Mouse (Mus musculus) Patski (cell line): ENCODE measurements around the gene Lin54. TPM values are rescaled to one million over a fixed set of nuclear protein-coding genes. Genes with fewer than 3 reads are reported as not detected.
"Not testable (repeated sequence)": the region's sequence is repeated elsewhere in the genome, so short reads cannot be mapped to it uniquely, and the experiment has no call there.

Experiments
- ATAC-seq: fragments of 100-300 bp; one replicate; pipeline ENCODE4 v1.8.0; 2021
- CTCF ChIA-PET: fragments of 350-600 bp; sonication (Branson Sonifier 250); formaldehyde crosslinking; loops from one replicate; lab custom pipeline; 2022; ENCODE audit warnings: inconsistent platforms; lab: Charles Lee
- POLR2A ChIA-PET: fragments of 350-600 bp; sonication (Branson Sonifier 250); formaldehyde crosslinking; loops from one replicate; lab custom pipeline; 2022; ENCODE audit warnings: antibody characterized with exemption, inconsistent platforms; lab: Charles Lee
- DNase-seq: peaks from one replicate; pipeline ENCODE4 v3.0.0-alpha.2; 2011; ENCODE audit warnings: low read depth, low spot score
- H3K27me3 ChIP-seq: fragments of 371-371 bp; one replicate; pipeline ENCODE4 v1.5.1; 2021
- CTCF ChIP-seq: fragments of 100-300 bp; IDR thresholded peaks from one replicate; pipeline ENCODE4 v1.5.1; 2021
- in situ Hi-C: fragments of 300-500 bp; cut with MboI; formaldehyde crosslinking; loops from 3 replicates; pipeline ENCODE4 v1.11.1; 2018; ENCODE audit warnings: low pct_unique_long_range_greater_than_20kb, mixed read lengths
- polyA plus RNA-seq: library from polyadenylated mRNA; unstranded; gene quantifications from one replicate; pipeline ENCODE4 v1.2.3, GENCODE M21; 2021

Gene Lin54
- polyA plus RNA-seq, 1 experiment from 2014 or later: 11.8 TPM

DNA sequence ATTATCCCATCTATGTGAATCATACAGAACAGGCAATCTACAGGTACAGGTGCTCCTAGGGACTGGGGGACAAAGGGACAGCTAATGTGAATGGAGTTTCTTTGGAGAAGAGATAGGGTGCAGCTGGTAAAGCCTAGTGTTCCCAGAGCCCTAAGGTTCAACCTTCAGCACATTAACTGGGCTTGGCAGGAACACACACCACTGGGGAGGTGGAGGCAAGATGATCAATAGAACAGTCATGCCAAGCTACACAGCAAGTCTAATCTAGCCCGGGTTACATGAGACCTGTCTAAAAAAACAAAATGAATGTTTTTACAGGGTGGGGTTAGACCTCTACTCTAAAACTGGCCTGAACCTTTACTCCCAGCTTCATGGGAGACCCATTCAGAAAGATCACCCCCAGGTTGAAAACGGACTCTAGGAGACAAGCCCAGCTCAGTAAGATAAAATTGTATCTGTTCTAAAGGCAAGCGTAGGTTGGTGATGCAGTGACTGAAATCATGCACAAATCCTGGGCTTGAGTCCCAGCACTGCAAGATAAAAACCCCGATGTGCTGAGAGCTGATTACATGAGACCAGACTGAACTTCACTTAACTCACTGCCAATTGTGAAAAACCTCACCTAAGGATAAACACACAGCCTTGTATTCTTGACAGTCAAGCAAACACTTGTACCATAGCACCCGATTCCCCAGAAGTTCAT is 72.3 kb downstream of the Lin54 start:
- no peak for ATAC-seq
- no peak for DNase-seq
- no peak for TF ChIP-seq CTCF
- no peaks in the 10 kb centered on the region for H3K27me3 ChIP-seq
- POLR2A ChIA-PET: interaction anchor here (1.6 to 4.0 kb wide), 3 partner anchors 10 to 15 kb away, joined by 5 to 34 read pairs (median 6); partner anchors contain the start of gene Sec31a
- in situ Hi-C loops: no loop called here
- CTCF ChIA-PET: interaction anchor here (0.8 to 1.3 kb wide), 4 partner anchors 10 to 14 kb away, joined by 3 read pairs; no protein-coding TSS in a partner anchor

DNA sequence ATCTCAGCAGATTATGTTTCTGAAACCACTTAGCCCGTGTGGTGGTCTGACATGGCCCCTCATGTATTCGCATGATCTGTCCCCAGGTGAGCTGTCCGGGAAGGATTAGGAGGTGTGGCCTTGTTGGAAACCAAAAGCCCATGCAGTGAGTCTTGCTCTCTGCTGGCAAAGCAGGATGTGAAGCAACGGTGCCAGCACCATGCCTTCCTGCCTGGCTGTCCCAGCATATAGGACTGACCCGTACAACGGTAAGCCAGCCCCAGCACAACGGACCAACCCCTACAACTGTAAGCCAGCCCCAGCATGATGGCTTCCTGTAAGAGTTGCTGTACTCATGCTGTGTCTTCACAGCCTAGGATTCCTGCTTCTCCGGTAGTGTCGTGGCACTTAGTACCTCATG is 73.2 kb downstream of the Lin54 start:
- no peaks in the 10 kb centered on the region for H3K27me3 ChIP-seq
- CTCF ChIA-PET: interaction anchor here (0.9 kb wide), 1 partner anchor 13 kb away, joined by 3 read pairs; no protein-coding TSS in a partner anchor
- in situ Hi-C loops: no loop called here
- no peak for TF ChIP-seq CTCF
- DNase-seq (no peak), ATAC-seq (no peak)
- POLR2A ChIA-PET: interaction anchor here (4.0 kb wide), 1 partner anchor 9 kb away, joined by 34 read pairs; the partner anchor contains the start of gene Sec31a

DNA sequence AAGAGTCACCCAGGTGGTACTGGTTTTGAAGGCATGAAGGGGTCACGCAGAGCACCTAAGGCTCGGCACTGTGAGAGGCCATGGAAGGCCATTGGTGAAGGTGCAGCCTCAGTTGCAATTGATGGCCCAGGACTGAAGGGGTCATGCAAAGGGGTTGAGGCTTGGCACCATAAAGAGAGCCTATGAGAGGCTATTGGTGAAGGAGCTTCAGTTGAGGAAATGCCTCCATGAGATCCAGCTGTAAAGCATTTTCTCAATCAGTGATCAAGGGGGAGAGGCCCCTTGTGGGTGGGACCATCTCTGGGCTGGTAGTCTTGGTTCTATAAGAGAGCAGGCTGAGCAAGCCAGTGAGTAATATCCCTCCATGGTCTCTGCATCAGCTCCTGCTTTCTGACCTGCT is 74.6 kb downstream of the Lin54 start:
- in situ Hi-C loops, CTCF ChIA-PET, DNase-seq, ATAC-seq, H3K27me3 ChIP-seq, POLR2A ChIA-PET: not testable (repeated sequence)

DNA sequence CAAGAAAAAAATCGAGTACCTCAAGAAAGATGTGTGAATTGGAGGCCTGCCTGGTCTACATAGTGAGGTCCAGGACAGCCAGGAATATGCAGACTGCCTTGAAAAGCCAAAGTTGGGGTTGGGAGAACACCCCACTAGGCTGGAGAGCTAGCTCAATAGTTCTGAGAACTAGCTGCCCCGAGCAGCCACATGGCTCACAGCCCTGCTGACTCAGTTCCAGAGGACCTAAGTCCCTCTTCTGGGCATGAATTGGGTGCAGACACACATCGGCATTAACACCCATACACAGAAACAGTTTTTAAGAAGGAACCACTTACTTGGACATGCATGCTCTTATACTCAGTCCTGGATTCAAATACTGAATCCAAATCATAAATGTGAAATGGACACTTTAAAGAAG is 76.2 kb downstream of the Lin54 start:
- in situ Hi-C loops: no loop called here
- no peak for TF ChIP-seq CTCF
- no peaks in the 10 kb centered on the region for H3K27me3 ChIP-seq
- ChIA-PET POLR2A (interaction anchor here (1.2 kb wide), 1 partner anchor 41 kb away, joined by 3 read pairs; no protein-coding TSS in a partner anchor), CTCF (interaction anchor here (2.2 kb wide), 1 partner anchor 112 kb away, joined by 6 read pairs; no protein-coding TSS in a partner anchor)
- DNase-seq (no peak), ATAC-seq (no peak)

DNA sequence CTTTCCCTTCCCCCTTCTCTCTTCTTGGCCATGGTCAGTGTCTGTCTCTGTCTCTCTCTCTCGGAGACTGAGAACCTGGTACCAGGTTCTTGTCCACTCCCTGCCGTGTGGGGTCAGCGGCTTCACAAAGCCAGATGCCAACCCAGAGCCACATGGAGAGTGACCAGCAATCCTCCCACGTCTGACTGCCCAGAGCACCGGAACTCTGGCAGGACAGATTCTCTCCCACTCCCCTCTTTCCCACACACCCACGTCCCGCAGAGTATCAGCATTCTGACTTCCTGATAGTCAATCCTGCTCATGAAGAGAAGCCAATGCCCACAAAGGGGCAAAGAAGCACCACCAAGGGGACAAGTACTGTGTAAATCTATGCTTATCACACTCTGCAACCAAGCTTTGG is 76.8 kb downstream of the Lin54 start:
- no peaks in the 10 kb centered on the region for H3K27me3 ChIP-seq
- ATAC-seq: no peak
- ChIA-PET POLR2A (interaction anchor here (1.2 kb wide), 1 partner anchor 40 kb away, joined by 3 read pairs; no protein-coding TSS in a partner anchor), CTCF (interaction anchor here (2.2 kb wide), 1 partner anchor 113 kb away, joined by 6 read pairs; no protein-coding TSS in a partner anchor)
- in situ Hi-C loops: no loop called here
- DNase-seq: no peak
- TF ChIP-seq CTCF: no peak

DNA sequence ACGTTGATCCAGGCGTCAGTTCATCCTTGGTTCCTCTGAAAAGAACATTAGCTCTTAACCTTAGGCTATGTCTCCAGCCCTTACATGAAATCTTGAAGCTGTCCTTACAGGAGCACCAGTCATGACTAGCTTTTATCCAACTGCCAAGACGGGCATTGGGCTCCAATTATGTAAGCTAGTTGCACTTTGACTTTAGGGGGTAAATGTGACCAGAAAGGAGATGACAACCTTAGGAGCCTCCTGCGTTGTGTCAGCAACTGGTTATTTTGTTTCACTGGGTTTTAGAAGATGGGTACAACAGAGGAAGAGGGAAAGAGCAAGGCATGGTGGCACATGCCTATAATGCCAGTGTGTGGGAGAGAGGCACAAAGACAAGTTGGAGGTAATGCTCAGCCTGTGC is 81.6 kb downstream of the Lin54 start:
- CTCF ChIA-PET: interaction anchor here (0.7 to 2.2 kb wide), 5 partner anchors 10 to 86 kb away, joined by 3 to 5 read pairs (median 4); no protein-coding TSS in a partner anchor
- TF ChIP-seq CTCF: no peak
- no peaks in the 10 kb centered on the region for H3K27me3 ChIP-seq
- no peak for DNase-seq
- in situ Hi-C loops: no loop called here
- ATAC-seq: no peak
- POLR2A ChIA-PET: interaction anchor here (1.7 to 4.9 kb wide), 2 partner anchors 10 to 100 kb away, joined by 5 to 34 read pairs; partner anchors contain the start of gene Cops4

DNA sequence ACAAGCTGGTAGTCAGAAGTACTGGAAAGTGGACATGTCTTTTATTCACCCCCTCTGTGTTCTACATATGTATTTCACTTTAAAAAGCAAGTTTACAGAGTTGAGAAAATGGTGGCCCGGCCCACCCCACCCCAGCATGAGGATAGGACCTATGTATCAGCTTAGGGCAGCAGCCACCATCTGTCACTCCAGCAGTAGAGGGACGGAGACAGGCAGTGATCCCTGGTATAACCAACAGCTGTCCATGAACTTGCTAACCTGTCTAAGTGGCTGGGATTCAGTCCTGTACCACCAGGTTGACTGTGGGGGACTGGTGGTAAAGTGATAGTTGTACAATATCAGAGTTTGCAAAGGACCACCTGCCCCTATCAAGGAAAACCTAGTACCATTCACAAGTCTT is 82.4 kb downstream of the Lin54 start:
- DNase-seq (no peak), ATAC-seq (no peak)
- TF ChIP-seq CTCF: no peak
- no peaks in the 10 kb centered on the region for H3K27me3 ChIP-seq
- ChIA-PET POLR2A (interaction anchor here (0.6 to 4.9 kb wide), 4 partner anchors 11 to 401 kb away, joined by 3 to 34 read pairs (median 4); partner anchors contain the start of gene Cops4), CTCF (interaction anchor here (1.0 to 2.2 kb wide), 4 partner anchors 10 to 87 kb away, joined by 3 to 5 read pairs (median 4); no protein-coding TSS in a partner anchor)
- in situ Hi-C loops: no loop called here

DNA sequence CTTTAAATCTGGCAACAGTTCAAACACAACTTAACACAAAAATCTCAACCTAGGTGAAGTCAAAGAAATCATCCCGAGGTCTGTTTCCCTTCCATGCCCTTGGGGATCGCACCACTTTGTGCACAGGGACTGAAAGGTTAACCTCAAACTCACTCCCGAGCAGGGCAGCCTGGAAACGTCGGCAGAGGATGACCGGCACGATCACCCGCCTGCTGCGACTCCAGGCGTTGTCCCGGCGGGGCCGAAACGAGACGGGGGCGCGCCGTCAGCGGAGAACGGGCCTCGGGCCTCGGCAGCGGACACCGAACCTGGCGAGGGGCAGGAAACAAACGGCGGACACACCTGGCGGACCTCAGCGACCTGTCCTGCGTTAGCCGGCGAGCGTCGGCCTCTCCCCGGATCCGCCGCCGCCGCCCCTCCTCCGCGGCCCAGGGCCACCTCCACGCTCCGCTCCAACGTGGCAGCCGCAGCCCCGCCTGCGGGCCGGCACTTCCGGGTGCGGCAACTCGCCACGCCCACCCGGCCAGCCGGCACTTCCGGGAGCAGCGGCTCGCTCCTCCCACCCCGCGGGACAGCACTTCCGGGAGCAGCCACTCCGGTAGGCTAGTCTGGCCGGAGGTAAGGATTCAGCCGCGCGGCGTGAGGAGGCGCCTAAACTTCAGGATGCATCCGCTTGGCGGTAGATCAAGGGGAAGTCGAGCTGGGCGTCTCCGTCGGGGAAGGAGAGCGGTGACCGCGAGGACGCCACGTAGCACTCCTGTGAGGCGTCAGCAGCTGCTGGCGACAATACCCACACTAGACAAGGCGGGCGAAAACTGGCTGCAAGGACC is 84.5 kb downstream of the Lin54 start, which contains the start of gene Sec31a:
Sec31a (minus strand) TSS at position 474 of the 830 bp plus-strand sequence.
- no peak for TF ChIP-seq CTCF
- ChIA-PET CTCF (no interaction called here), POLR2A (interaction anchor here (4.9 kb wide), 1 partner anchor 13 kb away, joined by 34 read pairs; no protein-coding TSS in a partner anchor)
- H3K27me3 ChIP-seq: no peaks in the 10 kb centered on the region
- DNase-seq (peak; percentile 83), ATAC-seq (peak; percentile 96)
- in situ Hi-C loops: no loop called here

DNA sequence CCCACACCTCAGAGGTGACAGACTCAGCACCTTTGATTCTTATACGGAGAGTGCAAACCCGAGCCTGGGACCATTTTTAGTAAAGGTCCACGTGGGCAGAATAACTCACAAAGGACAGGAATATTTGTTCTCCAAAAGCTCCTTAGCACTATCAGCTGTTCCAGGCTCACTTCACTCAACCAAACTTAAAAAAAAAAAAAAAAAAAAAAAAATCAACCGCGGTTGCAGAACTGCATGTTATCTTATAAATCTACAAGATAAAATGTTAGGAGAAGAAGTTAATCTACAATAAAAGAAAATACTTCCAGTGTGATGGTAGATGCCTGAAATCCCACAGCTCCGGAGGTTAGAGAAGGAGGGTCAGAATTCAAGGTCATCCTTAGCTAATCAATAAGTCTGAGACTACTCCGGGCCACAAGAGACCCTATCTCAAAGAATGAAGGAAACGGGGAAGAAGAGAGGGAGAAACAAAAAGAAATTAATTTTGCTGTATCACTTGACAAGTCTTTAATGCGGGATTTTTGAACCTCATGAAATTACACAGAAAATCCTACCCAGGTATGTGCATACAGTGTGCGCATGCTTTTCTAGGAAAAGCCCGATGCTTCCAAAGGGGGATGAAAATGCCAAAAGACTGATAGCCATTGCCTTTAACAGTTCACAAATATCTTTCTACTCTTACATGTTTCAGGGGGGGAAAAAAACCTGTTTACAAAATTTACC is 85.8 kb downstream of the Lin54 start:
- ATAC-seq: no peak
- POLR2A ChIA-PET: interaction anchor here (0.6 to 0.7 kb wide), 3 partner anchors 22 to 32 kb away, joined by 4 to 6 read pairs (median 5); no protein-coding TSS in a partner anchor
- DNase-seq: no peak
- no peaks in the 10 kb centered on the region for H3K27me3 ChIP-seq
- in situ Hi-C loops: no loop called here
- no peak for TF ChIP-seq CTCF
- CTCF ChIA-PET: interaction anchor here (0.7 to 1.2 kb wide), 3 partner anchors 13 to 41 kb away, joined by 3 to 4 read pairs (median 3); no protein-coding TSS in a partner anchor
